Mouse (Mus musculus) liver, embryonic 14.5 days (tissue): ENCODE data around the gene Slc22a12.
A peak's percentile ranks its signal among the peaks of the same experiment; 100 is the strongest.

Source experiments
- CTCF ChIP-seq: IDR thresholded peaks from 2 replicates; pipeline ENCODE4 v1.5.1; 2016; ENCODE audit warnings: antibody characterized with exemption, low read depth, control low read depth
- EP300 ChIP-seq: IDR thresholded peaks from 2 replicates; pipeline ENCODE4 v1.6.1; 2016; ENCODE audit warnings: antibody characterized with exemption, low read depth

DNA sequence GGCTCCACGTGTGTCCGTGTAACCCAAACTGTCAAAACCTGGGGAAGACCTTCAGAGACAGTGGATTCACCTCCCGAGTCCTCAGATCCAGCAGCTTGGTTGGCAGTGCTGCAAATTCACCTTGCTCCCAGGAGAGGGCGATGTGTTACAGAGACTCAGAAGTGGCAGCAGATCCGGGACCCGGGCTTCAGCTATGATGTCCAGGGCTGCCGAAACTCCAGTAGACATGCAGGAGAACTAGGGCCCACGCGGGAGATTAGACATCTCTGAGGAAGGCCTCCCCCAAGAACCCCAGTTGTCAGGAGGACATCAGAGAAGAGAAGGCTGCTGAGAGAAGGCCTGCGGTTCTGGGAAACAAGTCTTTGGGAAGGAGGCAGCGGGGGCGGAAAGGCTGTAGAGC, 50.7 kb downstream of the Slc22a12 start:
- TF ChIP-seq EP300 = no peak
- peak; percentile 67 for TF ChIP-seq CTCF
